8 mouse cellular contexts compared by ENCODE assay signal in genomic region chr14:79301466-79301875, GRCm38 (mm10). TPM values are rescaled to one million over a fixed set of nuclear protein-coding genes. Genes with fewer than 3 reads are reported as not detected.
DNase-seq lines count a peak whose midpoint lies in the region; ATAC-seq and TF ChIP-seq lines count a peak whose summit lies in the region.

Rgcc (minus strand) TSS chr14:79301645.

- DNase-seq in c-Kit-positive CD71-negative TER-119-negative erythroid progenitor cells, embryonic 14.5 days (ENCODE audit: low read depth) = peak; percentile 93
- DNase-seq in forebrain, embryonic 10.5 days (ENCODE audit: extremely low spot score, low spot score) = peak; percentile 95
- peak; percentile 97 for DNase-seq in kidney, postnatal 10 days
- peak; percentile 92 for DNase-seq in liver, embryonic 11.5 days (ENCODE audit: low spot score)
- DNase-seq in spleen, postnatal 4 days (ENCODE audit: low spot score in 2 of 2) = peak; percentile 99 to 100

- no peaks in the 10 kb centered on the region for H3K9me3 ChIP-seq in forebrain, embryonic 10.5 days
- no peaks in the 10 kb centered on the region for H3K9me3 ChIP-seq in heart, embryonic 14.5 days (ENCODE audit: control insufficient read depth, low read length)
- H3K9me3 ChIP-seq in liver, embryonic 11.5 days (ENCODE audit: control insufficient read depth, low read length) = no peaks in the 10 kb centered on the region

- peak within 1 kb of the TSS; percentile 98 for H3K4me2 ChIP-seq in heart, embryonic 14.5 days (ENCODE audit: low read length)
- peak within 1 kb of the TSS; percentile 85 for H3K4me2 ChIP-seq in liver, embryonic 11.5 days
- H3K4me2 ChIP-seq in myocyte (ENCODE audit: low read depth) = peak within 1 kb of the TSS; percentile 99

- peaks cover 12% of the 10 kb centered on the region; the same call in 1 of the 2 replicates for H3K36me3 ChIP-seq in forebrain, embryonic 10.5 days (replicated peaks)
- H3K36me3 ChIP-seq in heart, embryonic 14.5 days (ENCODE audit: control insufficient read depth, insufficient read depth, low read length) = no peaks in the 10 kb centered on the region
- H3K36me3 ChIP-seq in liver, embryonic 11.5 days (ENCODE audit: control insufficient read depth, insufficient read depth, low read length) = no peaks in the 10 kb centered on the region
- H3K36me3 ChIP-seq in myocyte (ENCODE audit: control insufficient read depth, insufficient read depth) = no peaks in the 10 kb centered on the region

- no peak within 1 kb of the TSS for H3ac ChIP-seq in myocyte (ENCODE audit: control insufficient read depth, insufficient read length)

- H3K27me3 ChIP-seq in forebrain, embryonic 10.5 days (ENCODE audit: poor library complexity, severe bottlenecking) = peaks cover 65% of the 10 kb centered on the region
- peaks cover 17% of the 10 kb centered on the region for H3K27me3 ChIP-seq in heart, embryonic 14.5 days (ENCODE audit: control insufficient read depth, insufficient read depth, low read length)
- 0 out of 2 replicates have a peak, but pooled peaks cover 2% of the 10 kb centered on the region for H3K27me3 ChIP-seq in liver, embryonic 11.5 days (replicated peaks; ENCODE audit: control insufficient read depth, insufficient read depth, low read length)
- H3K27me3 ChIP-seq in myocyte (ENCODE audit: control insufficient read depth, insufficient read depth, insufficient read length) = no peaks in the 10 kb centered on the region

- H3K79me2 ChIP-seq in myocyte (ENCODE audit: control insufficient read depth, insufficient read depth) = no peaks in the 10 kb centered on the region

- peak; percentile 97 for TF ChIP-seq POLR2A in myocyte (IDR thresholded peaks at IDR 0.05; ENCODE audit: insufficient read length, low read depth)

- under 1% methylated on average over 33 of the region's 34 CpGs for WGBS in forebrain, embryonic 10.5 days
- WGBS in heart, embryonic 14.5 days = 0% methylated on average over 25 of the region's 34 CpGs
- WGBS in liver, embryonic 11.5 days = under 1% methylated on average over 34 of the region's 34 CpGs

- peak; percentile 89 for ATAC-seq in CD4-positive, CD25-positive, alpha-beta regulatory T cell, adult 4 months
- peak; percentile 93 for ATAC-seq in heart, embryonic 14.5 days (ENCODE audit: insufficient number of reproducible peaks, insufficient read depth, low FRiP score, low read depth)
- peak; percentile 97 for ATAC-seq in liver, embryonic 11.5 days (replicated peaks; ENCODE audit: low FRiP score)

- H3K9ac ChIP-seq in heart, embryonic 14.5 days (ENCODE audit: low read length) = peak within 1 kb of the TSS; percentile 70
- peak within 1 kb of the TSS; percentile 90 for H3K9ac ChIP-seq in liver, embryonic 11.5 days (ENCODE audit: low read depth, low read length)

- peaks cover 56% of the 10 kb centered on the region for H3K4me1 ChIP-seq in forebrain, embryonic 10.5 days
- H3K4me1 ChIP-seq in heart, embryonic 14.5 days (ENCODE audit: control insufficient read depth in 2 of 2, insufficient read depth in 2 of 2, low read length in 2 of 2) = peaks cover 8 to 13% of the 10 kb centered on the region in 2 experiments; a peak in 2 of 4 replicates
- peaks cover 41% of the 10 kb centered on the region for H3K4me1 ChIP-seq in liver, embryonic 11.5 days (replicated peaks; ENCODE audit: control insufficient read depth, insufficient read depth, low read length)

- peak within 1 kb of the TSS; percentile 85 for H3K27ac ChIP-seq in forebrain, embryonic 10.5 days
- no peak within 1 kb of the TSS for H3K27ac ChIP-seq in heart, embryonic 14.5 days (replicated peaks in 1 of 2; ENCODE audit: control insufficient read depth in 1 of 2, insufficient read depth in 1 of 2, low read depth in 2 of 2, low read length in 2 of 2)
- peak within 1 kb of the TSS; percentile 77 for H3K27ac ChIP-seq in liver, embryonic 11.5 days (ENCODE audit: low read depth, low read length)

- peak within 1 kb of the TSS; percentile 67 for H3K4me3 ChIP-seq in forebrain, embryonic 10.5 days
- peak within 1 kb of the TSS; percentile 52 to 54 for H3K4me3 ChIP-seq in heart, embryonic 14.5 days (ENCODE audit: control insufficient read depth in 1 of 2, insufficient read depth in 1 of 2, low read depth in 1 of 2, low read length in 2 of 2)
- H3K4me3 ChIP-seq in liver, embryonic 11.5 days (ENCODE audit: low read depth, low read length) = peak within 1 kb of the TSS; percentile 70
- peak within 1 kb of the TSS; percentile 37 for H3K4me3 ChIP-seq in myocyte

TF ChIP-seq in myocyte, 11 proteins besides CTCF, POLR2A, EP300 and RAD21:
- no peak for TF ChIP-seq MAX (IDR thresholded peaks at IDR 0.05; ENCODE audit: low read depth)
- no peak for TF ChIP-seq E2F4 (IDR thresholded peaks at IDR 0.05; ENCODE audit: insufficient read depth)
- TF ChIP-seq MYOG (IDR thresholded peaks at IDR 0.05; ENCODE audit: control insufficient read depth in 1 of 3, insufficient read depth in 1 of 3, insufficient read length in 2 of 3, low read depth in 2 of 3) = no peak
- TF ChIP-seq POLR2AphosphoS2 (IDR thresholded peaks at IDR 0.05; ENCODE audit: insufficient read length, low read depth) = peak; percentile 88
TF ChIP-seq in myocyte: peak in this region for 1.

RNA-seq across cellular contexts. Expression of gene Rgcc, which starts in this region (rescaled TPM):
- polyA plus RNA-seq in CD4-positive, CD25-positive, alpha-beta regulatory T cell, adult 4 months (2017; shearing (Covaris generic)) = 10 to 100 TPM; 20.3 to 29.3 TPM
- polyA plus RNA-seq in forebrain, embryonic 10.5 days (2016; fragmentation: Nextera tagmentation; extraction: Ambion mirVana) = 52.1 and 60.1 TPM in 2 replicates
- 16.5 and 21.4 TPM in 2 replicates for polyA plus RNA-seq in heart, embryonic 14.5 days (2014; fragmentation: Nextera tagmentation; extraction: Ambion mirVana)
- 233 and 245 TPM in 2 replicates for polyA plus RNA-seq in liver, embryonic 11.5 days (2014; fragmentation: Nextera tagmentation; extraction: Ambion mirVana)
- 6.0 TPM for polyA plus RNA-seq in myocyte (2012; fragmentation: generic; extraction: Trizol)

Comparison
In these comparisons a context has a peak if more than half of its experiments do, and no peak if none do; other contexts are left out.
1. H3K27ac ChIP-seq: peak in forebrain, embryonic 10.5 days (single experiment) and liver, embryonic 11.5 days (single experiment); none in heart, embryonic 14.5 days (0 of 2).
2. Peak in every context shown above with its lines, with median percentiles within 50 percentile points of each other: ATAC-seq, DNase-seq, H3K4me3 ChIP-seq and H3K4me2 ChIP-seq.